Mouse (Mus musculus): ENCODE results near the gene Cox10.
A peak's percentile ranks its signal among the peaks of the same experiment; 100 is the strongest.

Cox10 gene

GRCm38 (mm10) chr11:63957207-63957606 is 122.1 kb downstream of the Cox10 start:
- DNase-seq (ENCODE audit: low spot score in 2 of 2): peak in 1 of 2 experiments; percentile 39

GRCm38 (mm10) chr11:63956748-63957147 is 122.5 kb downstream of the Cox10 start:
- no peak for DNase-seq (ENCODE audit: low spot score in 2 of 2)

GRCm38 (mm10) chr11:63953887-63954286 is 125.4 kb downstream of the Cox10 start:
- no peak for DNase-seq (ENCODE audit: low spot score in 2 of 2)

GRCm38 (mm10) chr11:63952743-63953191 is 126.5 kb downstream of the Cox10 start:
- no peak for DNase-seq (ENCODE audit: low spot score in 2 of 2)

- no peak for DNase-seq (ENCODE audit: low spot score in 2 of 2)
Measured at GRCm38 (mm10) chr11:63951831-63952631, 127.2 kb downstream of the Cox10 start.

- DNase-seq (ENCODE audit: low spot score in 2 of 2): no peak
Measured at GRCm38 (mm10) chr11:63948371-63948770, 130.9 kb downstream of the Cox10 start.

- no peak for DNase-seq (ENCODE audit: low spot score in 2 of 2)
Measured at GRCm38 (mm10) chr11:63947024-63947423, 132.2 kb downstream of the Cox10 start.

GRCm38 (mm10) chr11:63943947-63944346 is 135.3 kb downstream of the Cox10 start:
- no peak for DNase-seq (ENCODE audit: low spot score in 2 of 2)

- DNase-seq (ENCODE audit: low spot score in 2 of 2): no peak
Measured at GRCm38 (mm10) chr11:63943268-63943890, 135.9 kb downstream of the Cox10 start.

- no peak for DNase-seq (ENCODE audit: low spot score in 2 of 2)
Measured at GRCm38 (mm10) chr11:63942177-63942576, 137.1 kb downstream of the Cox10 start.

- DNase-seq (ENCODE audit: low spot score in 2 of 2): no peak
Measured at GRCm38 (mm10) chr11:63936641-63937040, 142.6 kb downstream of the Cox10 start.

- DNase-seq (ENCODE audit: low spot score in 2 of 2): no peak
Measured at GRCm38 (mm10) chr11:63926901-63927300, 152.4 kb downstream of the Cox10 start.

- DNase-seq (ENCODE audit: low spot score in 2 of 2): peak; percentile 62 to 82
Measured at GRCm38 (mm10) chr11:63925161-63925582, 154.1 kb downstream of the Cox10 start.

GRCm38 (mm10) chr11:63924286-63924930 is 154.9 kb downstream of the Cox10 start:
- peak in 1 of 2 experiments; percentile 12 for DNase-seq (ENCODE audit: low spot score in 2 of 2)

- no peak for DNase-seq (ENCODE audit: low spot score in 2 of 2)
Measured at GRCm38 (mm10) chr11:63923386-63923785, 155.9 kb downstream of the Cox10 start.

- peak; percentile 88 to 90 for DNase-seq (ENCODE audit: low spot score in 2 of 2)
Measured at GRCm38 (mm10) chr11:63922091-63922621, 157.1 kb downstream of the Cox10 start, which contains the start of gene Hs3st3b1. TSS of gene Hs3st3b1 (minus strand) at chr11:63922290.

- DNase-seq (ENCODE audit: low spot score in 2 of 2): peak in 1 of 2 experiments; percentile 15
Measured at GRCm38 (mm10) chr11:63921044-63921951, 158.0 kb downstream of the Cox10 start.

GRCm38 (mm10) chr11:63920531-63920930 is 158.7 kb downstream of the Cox10 start:
- peak; percentile 60 to 78 for DNase-seq (ENCODE audit: low spot score in 2 of 2)

- no peak for DNase-seq (ENCODE audit: low spot score in 2 of 2)
Measured at GRCm38 (mm10) chr11:63919211-63920098, 159.8 kb downstream of the Cox10 start.
